Mouse (Mus musculus) adrenal gland, adult 8-10 months (tissue): ENCODE results near the gene AI467606. TPM values are rescaled to one million over a fixed set of nuclear protein-coding genes. Genes with fewer than 3 reads are reported as not detected.

Source experiments
- DNase-seq: peaks from one replicate; pipeline ENCODE4 v3.0.0; 2022
- microRNA-seq, 2 experiments: library from miRNA; unstranded; fragments of <30 nt; microRNA quantifications; one replicate each; pipeline ENCODE4 v1.2.0; 2022
- total RNA-seq, 4 experiments: library from RNA; stranded (reverse); gene quantifications; 2 replicates each; pipeline ENCODE4 v1.2.4; 2022

AI467606 gene
- total RNA-seq, 4 experiments from 2014 or later: 1.4 to 1.8 (median 1.5) TPM

- no peak for DNase-seq
These were observed 30.7 kb downstream of the AI467606 start, which contains the start of gene Qprt for GRCm38 (mm10) chr7:127121911-127122270. TSS of gene Qprt (minus strand) at chr7:127122226.

- no peak for DNase-seq
These were observed 38.5 kb downstream of the AI467606 start for GRCm38 (mm10) chr7:127129638-127130037.

- no peak for DNase-seq
These were observed 42.0 kb downstream of the AI467606 start for GRCm38 (mm10) chr7:127133125-127133524.

GRCm38 (mm10) chr7:127134821-127135447 lies 43.8 kb downstream of the AI467606 start:
- DNase-seq: no peak

GRCm38 (mm10) chr7:127136181-127137071 lies 45.3 kb downstream of the AI467606 start:
- no peak for DNase-seq

- no peak for DNase-seq
These were observed 46.3 kb downstream of the AI467606 start, which contains the start of gene Spn for GRCm38 (mm10) chr7:127137262-127138017. TSS of gene Spn (minus strand) at chr7:127137823.

GRCm38 (mm10) chr7:127139100-127139499 lies 47.9 kb downstream of the AI467606 start:
- no peak for DNase-seq

GRCm38 (mm10) chr7:127139562-127139961 lies 48.4 kb downstream of the AI467606 start:
- DNase-seq: no peak

GRCm38 (mm10) chr7:127140623-127141404 lies 49.7 kb downstream of the AI467606 start:
- no peak for DNase-seq

GRCm38 (mm10) chr7:127142214-127142613 lies 51.1 kb downstream of the AI467606 start:
- DNase-seq: no peak

- no peak for DNase-seq
These were observed 51.5 kb downstream of the AI467606 start for GRCm38 (mm10) chr7:127142666-127143065.

Small RNAs within 50 kb of the gene (microRNA-seq; reads per million reads assigned to microRNA genes)
- 0 reads per million in 2 experiments for gene Gm44343

Other genes with a start within 250 kb of the AI467606 start
- gene Doc2a, start 243.9 kb upstream of the AI467606 start, total RNA-seq: 1 to 10 TPM in 2 of 4 experiments, under 1 TPM in 2; 0.15 to 1.4 (median 1.1) TPM
- 10 to 100 TPM in 3 of 4 experiments, 1 to 10 TPM in 1; 8.7 to 21.8 (median 15.2) TPM for gene Hirip3, start 229.4 kb upstream of the AI467606 start, total RNA-seq
- 10 to 100 TPM; 42.7 to 56.2 (median 48.0) TPM for gene Ino80e, start 229.0 kb upstream of the AI467606 start, total RNA-seq
- gene Taok2, start 206.7 kb upstream of the AI467606 start, total RNA-seq: 100 to 1,000 TPM in 2 of 4 experiments, 10 to 100 TPM in 2; 68.1 to 117 (median 94.5) TPM
- gene Tmem219, start 168.4 kb upstream of the AI467606 start, total RNA-seq: 10 to 100 TPM; 29.4 to 48.6 (median 37.2) TPM
- 10 to 100 TPM; 20.9 to 35.2 (median 33.6) TPM for gene Kctd13, start 162.5 kb upstream of the AI467606 start, total RNA-seq
- gene Asphd1, start 141.8 kb upstream of the AI467606 start, total RNA-seq: 1 to 10 TPM; 1.7 to 5.0 (median 3.7) TPM
- 100 to 1,000 TPM in 3 of 4 experiments, 10 to 100 TPM in 1; 94.1 to 133 (median 117) TPM for gene Sez6l2, start 140.8 kb upstream of the AI467606 start, total RNA-seq
- gene Cdipt, start 115.4 kb upstream of the AI467606 start, total RNA-seq: 100 to 1,000 TPM in 3 of 4 experiments, 10 to 100 TPM in 1; 99.2 to 107 (median 103) TPM
- 1 to 10 TPM in 1 of 4 experiments, under 1 TPM in 3; 0.46 to 1.8 (median 0.71) TPM for gene Cdiptos, start 115.3 kb upstream of the AI467606 start, total RNA-seq
- 100 to 1,000 TPM; 117 to 186 (median 125) TPM for gene Mvp, start 76.7 kb upstream of the AI467606 start, total RNA-seq
- gene Pagr1b, start 74.9 kb upstream of the AI467606 start, total RNA-seq: 1 to 10 TPM in 1 of 4 experiments, not detected in 3; 1.5 TPM
- gene Pagr1a, start 74.0 kb upstream of the AI467606 start, total RNA-seq: 10 to 100 TPM in 3 of 4 experiments, 1 to 10 TPM in 1; 7.5 to 36.1 (median 14.3) TPM
- 10 to 100 TPM in 3 of 4 experiments, 1 to 10 TPM in 1; 5.5 to 40.3 (median 28.9) TPM for gene Gm42742, start 70.3 kb upstream of the AI467606 start, total RNA-seq
- gene Prrt2, start 70.1 kb upstream of the AI467606 start, total RNA-seq: 1 to 10 TPM; 2.4 to 8.7 (median 6.4) TPM
- 100 to 1,000 TPM in 3 of 4 experiments, 10 to 100 TPM in 1; 99.9 to 123 (median 111) TPM for gene Maz, start 64.3 kb upstream of the AI467606 start, total RNA-seq
- gene Kif22, start 48.9 kb upstream of the AI467606 start, total RNA-seq: 1 to 10 TPM; 1.5 to 3.6 (median 1.8) TPM
- not detected for gene Zg16, start 4.0 kb upstream of the AI467606 start, total RNA-seq
- gene Qprt, start 30.9 kb downstream of the AI467606 start, total RNA-seq: under 1 TPM; 0.12 to 0.83 (median 0.31) TPM
- 1 to 10 TPM; 1.2 to 2.0 (median 1.7) TPM for gene Spn, start 46.5 kb downstream of the AI467606 start, total RNA-seq
- 10 to 100 TPM; 61.9 to 89.2 (median 70.0) TPM for gene Cd2bp2, start 104.7 kb downstream of the AI467606 start, total RNA-seq
- 10 to 100 TPM; 47.9 to 63.7 (median 57.0) TPM for gene Tbc1d10b, start 117.1 kb downstream of the AI467606 start, total RNA-seq
- 1 to 10 TPM; 2.8 to 6.2 (median 3.7) TPM for gene Mylpf, start 117.5 kb downstream of the AI467606 start, total RNA-seq
- 10 to 100 TPM; 11.6 to 19.5 (median 15.0) TPM for gene Zfp553, start 141.7 kb downstream of the AI467606 start, total RNA-seq
- gene Sept1, start 141.8 kb downstream of the AI467606 start, total RNA-seq: 10 to 100 TPM in 2 of 4 experiments, 1 to 10 TPM in 2; 9.1 to 11.2 (median 10.3) TPM
- 10 to 100 TPM; 32.9 to 46.1 (median 39.7) TPM for gene Zfp771, start 152.9 kb downstream of the AI467606 start, total RNA-seq
- 10 to 100 TPM; 28.2 to 36.5 (median 31.6) TPM for gene Dctpp1, start 169.3 kb downstream of the AI467606 start, total RNA-seq
- 100 to 1,000 TPM in 1 of 4 experiments, 10 to 100 TPM in 3; 44.5 to 105 (median 76.5) TPM for gene Sephs2, start 182.7 kb downstream of the AI467606 start, total RNA-seq
- gene Itgal, start 204.9 kb downstream of the AI467606 start, total RNA-seq: 1 to 10 TPM; 1.9 to 3.1 (median 2.7) TPM